Mouse (Mus musculus) kidney, adult 2 months (tissue): ENCODE data around the gene Sept9.

Experiments used
- CTCF ChIP-seq: fragments of 200-500 bp; conservative IDR thresholded peaks from 2 replicates; pipeline ENCODE4 v1.5.1; 2011; ENCODE audit warnings: low read depth, mild to moderate bottlenecking, control low read depth, low read length, moderate library complexity, mixed read lengths; ENCODE audit not compliant: insufficient read depth, insufficient read length
- POLR2A ChIP-seq: fragments of 200-500 bp; IDR thresholded peaks from one replicate; pipeline ENCODE4 v1.6.1; 2011; ENCODE audit warnings: low read depth, low read length, control low read depth

DNA sequence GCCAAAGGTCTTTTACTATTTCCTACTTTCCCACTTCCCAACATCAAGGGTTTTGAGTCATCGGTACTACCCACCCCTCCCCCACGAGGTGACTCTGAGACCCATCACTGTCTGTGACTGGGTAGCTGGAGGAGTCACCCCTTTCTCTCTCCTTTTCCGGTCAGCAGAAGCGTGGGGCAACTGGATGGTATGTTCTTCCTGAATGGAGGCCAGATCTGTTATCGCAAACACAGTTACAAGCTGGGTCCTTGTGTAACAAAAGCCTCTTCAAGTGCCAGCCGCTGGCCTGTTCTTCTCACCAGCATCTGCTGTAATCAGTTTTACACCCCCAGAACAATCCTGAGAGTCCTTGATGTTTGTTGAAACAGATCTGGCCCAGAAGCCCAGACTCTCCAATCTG is 70.5 kb downstream of the Sept9 start:
- TF ChIP-seq CTCF (no peak), POLR2A (no peak)
